Mouse (Mus musculus) small intestine, adult 2 months (tissue): ENCODE measurements at regions not wholly inside any gene's neighbourhood (a gene's known extent, or its start where the extent isn't known, plus 50 kb on each side); places are given as distances from the start of the nearest gene placed in this dataset.

Experiments
- H3K27ac ChIP-seq: fragments of 200-500 bp; 2 replicates; pipeline ENCODE4 v1.5.1; 2012; ENCODE audit warnings: low read depth, low read length, control low read depth, inconsistent platforms; ENCODE audit not compliant: insufficient read depth
- H3K27me3 ChIP-seq: fragments of 200-500 bp; 2 replicates; pipeline ENCODE4 v1.6.1; 2012; ENCODE audit warnings: mild to moderate bottlenecking, moderate library complexity, low read length, inconsistent platforms; ENCODE audit not compliant: control insufficient read depth, insufficient read depth
- H3K36me3 ChIP-seq: fragments of 200-500 bp; 2 replicates; pipeline ENCODE4 v1.6.1; 2012; ENCODE audit warnings: mild to moderate bottlenecking, low read length, control low read depth, inconsistent platforms; ENCODE audit not compliant: control insufficient read depth, insufficient read depth
- H3K4me1 ChIP-seq: fragments of 200-500 bp; 2 replicates; pipeline ENCODE4 v1.6.1; 2012; ENCODE audit warnings: low read length, inconsistent platforms, mixed read lengths; ENCODE audit not compliant: control insufficient read depth, insufficient read depth, insufficient read length
- H3K4me3 ChIP-seq: fragments of 200-500 bp; 2 replicates; pipeline ENCODE4 v1.5.1; 2012; ENCODE audit warnings: low read depth, mild to moderate bottlenecking, control low read depth, inconsistent platforms, low read length, moderate library complexity
- CTCF ChIP-seq: fragments of 200-500 bp; IDR thresholded peaks from 2 replicates; pipeline ENCODE4 v1.5.1; 2012; ENCODE audit warnings: low read depth, mild to moderate bottlenecking, control low read depth, inconsistent platforms, low read length, moderate library complexity, mixed read lengths; ENCODE audit not compliant: insufficient replicate concordance, insufficient read length; ENCODE audit errors: extremely low read depth
- POLR2A ChIP-seq: fragments of 200-500 bp; IDR thresholded peaks from 2 replicates; pipeline ENCODE4 v1.6.1; 2012; ENCODE audit warnings: low read depth, mild to moderate bottlenecking, control low read depth, inconsistent platforms, low read length, moderate library complexity
- WGBS: fragments of 180-500 bp; shearing (Covaris S2); methylation state at CpG from one replicate; pipeline ENCODE4 v1.1.7; 2018; 5-methylcytosine and 5-hydroxymethylcytosine counted together

DNA sequence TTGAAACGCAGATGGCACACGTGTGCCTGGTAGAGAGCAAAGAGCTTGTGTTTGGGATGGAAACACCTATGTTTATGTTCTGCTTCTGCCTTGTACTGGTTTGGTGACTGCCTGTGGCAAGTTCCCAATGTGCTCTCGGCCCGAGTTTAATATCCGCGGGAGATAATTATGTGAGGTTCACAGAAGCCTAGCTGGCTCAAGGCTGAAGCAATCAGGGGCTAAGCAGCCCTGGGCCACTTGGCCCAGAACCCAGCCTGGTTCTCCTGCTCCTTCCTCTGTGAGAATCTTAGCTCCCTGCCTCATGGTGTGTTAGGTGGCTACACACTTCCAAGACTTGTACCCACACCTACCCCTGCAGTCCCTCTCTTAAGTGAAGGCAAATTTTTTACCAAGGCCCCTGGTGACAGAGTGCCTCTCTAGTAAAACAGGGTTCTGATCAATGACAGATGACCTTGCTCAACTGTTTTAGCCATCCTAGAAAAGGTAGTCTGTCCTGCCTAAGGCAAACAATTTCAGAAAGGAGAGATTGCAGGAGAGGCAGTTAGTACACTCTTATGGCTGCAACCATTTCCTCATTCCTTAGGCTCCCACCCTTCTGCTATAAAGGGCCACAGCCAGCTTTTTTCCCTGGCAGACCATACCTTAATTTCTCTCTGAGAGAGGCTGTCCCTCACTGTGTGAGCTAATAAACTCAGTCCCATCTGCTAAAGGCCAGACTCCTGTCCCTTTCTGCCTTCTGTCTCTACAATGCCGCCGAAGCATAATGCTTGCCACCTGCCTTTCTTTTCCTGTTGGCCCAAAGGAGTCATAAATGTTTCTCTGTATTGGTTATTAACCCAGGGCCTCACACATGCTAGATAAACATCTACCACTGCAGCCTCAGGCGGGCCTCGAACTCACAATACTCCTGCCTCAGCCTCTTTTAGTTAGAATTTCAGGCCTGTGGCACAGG is 61.9 kb upstream of the Dapl1 start:
- Histone ChIP-seq H3K27me3 (no peaks in the 10 kb centered on the region), H3K4me1 (peaks cover 16% of the 10 kb centered on the region; the same call in 1 of the 2 replicates), H3K27ac (peak overlapping the region; percentile 63), H3K4me3 (no peak overlapping the region), H3K36me3 (no peaks in the 10 kb centered on the region)
- TF ChIP-seq CTCF (no peak), POLR2A (no peak)
- WGBS: 31% methylated on average over 10 of the region's 10 CpGs

DNA sequence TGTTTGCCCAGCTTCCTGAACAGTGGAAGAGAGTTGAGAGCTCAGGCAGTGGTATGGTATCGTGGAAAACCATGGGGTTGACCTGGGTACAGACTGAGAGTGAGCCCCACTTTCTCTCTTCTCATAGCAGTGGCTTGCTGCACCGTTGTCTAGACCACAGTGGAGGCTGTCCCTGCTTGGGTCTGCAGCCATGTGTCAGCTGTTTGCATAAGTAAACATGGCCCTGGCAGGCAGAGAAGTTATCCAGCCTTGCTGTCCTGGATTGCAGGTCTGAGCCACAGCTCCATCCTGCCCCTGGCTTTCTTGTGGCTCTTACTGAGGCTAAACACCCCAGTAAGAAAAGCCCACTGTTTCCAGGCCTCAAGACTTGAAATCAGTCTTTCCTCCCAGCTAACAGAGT is 60.2 kb upstream of the Dapl1 start:
- 73% methylated on average over 2 of the region's 2 CpGs for WGBS
- Histone ChIP-seq H3K4me1 (peaks cover 15% of the 10 kb centered on the region; the same call in 1 of the 2 replicates), H3K27me3 (no peaks in the 10 kb centered on the region), H3K27ac (no peak overlapping the region), H3K4me3 (no peak overlapping the region), H3K36me3 (no peaks in the 10 kb centered on the region)
- no peak for TF ChIP-seq POLR2A
- TF ChIP-seq CTCF: no peak

DNA sequence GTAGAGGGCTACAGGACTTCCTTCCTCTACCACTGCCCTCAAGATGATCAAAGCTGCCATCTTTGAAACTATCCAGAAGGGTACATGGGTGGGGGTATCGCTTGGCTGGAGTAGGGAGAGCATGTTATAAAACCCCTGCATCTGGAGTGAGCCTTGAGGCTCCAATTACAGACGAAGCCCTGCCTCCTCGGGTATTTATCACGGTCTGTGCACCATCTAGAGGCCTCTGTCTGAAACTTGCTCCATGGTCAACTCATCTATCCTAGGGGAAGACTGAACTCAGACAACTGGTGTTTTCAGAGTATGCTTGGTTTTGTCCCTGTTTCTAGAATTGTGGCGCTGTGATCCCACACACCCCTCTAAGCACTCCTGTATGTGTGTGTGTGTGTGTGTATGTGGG is 59.7 kb upstream of the Dapl1 start:
- H3K36me3 ChIP-seq: no peaks in the 10 kb centered on the region
- H3K27me3 ChIP-seq: no peaks in the 10 kb centered on the region
- TF ChIP-seq CTCF: peak; percentile 30; the same call in 1 of the 2 replicates
- no peak for TF ChIP-seq POLR2A
- 48% methylated on average over 5 of the region's 5 CpGs for WGBS
- H3K4me3 ChIP-seq: no peak overlapping the region
- no peak overlapping the region for H3K27ac ChIP-seq
- peaks cover 12% of the 10 kb centered on the region; the same call in 1 of the 2 replicates for H3K4me1 ChIP-seq

DNA sequence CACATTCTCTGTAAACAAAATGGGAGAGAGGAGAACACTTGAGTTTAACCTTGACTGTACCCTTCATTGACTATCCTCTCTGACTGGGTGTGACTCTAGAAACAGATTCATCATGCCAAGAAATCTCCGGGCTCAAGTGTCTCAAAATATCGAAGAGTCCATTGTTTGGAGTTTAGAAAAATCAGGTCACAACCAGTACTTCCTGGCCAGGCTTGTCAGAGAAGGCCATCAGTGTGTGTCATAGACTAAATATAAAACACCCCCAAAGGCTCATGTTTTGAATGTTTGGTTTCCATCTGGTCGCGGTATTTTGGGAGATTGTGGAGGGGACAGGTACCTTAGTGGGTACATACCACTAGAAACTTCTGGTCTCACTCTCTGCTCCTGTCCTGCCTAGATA is 58.6 kb upstream of the Dapl1 start:
- H3K36me3 ChIP-seq: no peaks in the 10 kb centered on the region
- no peak overlapping the region for H3K27ac ChIP-seq
- WGBS: 80% methylated on average over 4 of the region's 4 CpGs
- H3K27me3 ChIP-seq: no peaks in the 10 kb centered on the region
- H3K4me3 ChIP-seq: no peak overlapping the region
- H3K4me1 ChIP-seq: peaks cover 12% of the 10 kb centered on the region; the same call in 1 of the 2 replicates
- TF ChIP-seq CTCF: no peak
- no peak for TF ChIP-seq POLR2A

DNA sequence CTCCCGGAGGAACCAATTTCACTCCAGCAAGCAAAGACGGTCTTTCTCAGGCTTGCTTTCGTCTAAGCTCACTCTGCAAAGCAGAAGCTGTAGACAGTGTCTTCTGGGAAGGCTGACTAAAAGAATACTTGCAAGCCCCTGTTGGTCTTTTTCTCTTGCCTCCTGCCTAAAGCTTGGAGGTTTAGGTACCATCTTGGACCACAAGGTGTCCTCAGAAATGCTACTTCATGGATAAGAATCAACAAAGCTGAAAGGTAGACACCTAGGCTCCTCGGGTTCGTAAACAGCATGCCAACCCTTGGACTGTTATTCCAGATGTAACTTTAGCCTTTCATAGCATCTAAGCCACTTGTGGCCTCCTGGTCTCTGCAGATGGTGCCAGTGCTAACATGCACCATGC is 53.0 kb upstream of the Dapl1 start:
- Histone ChIP-seq H3K4me3 (no peak overlapping the region), H3K27ac (peak overlapping the region; percentile 52)

DNA sequence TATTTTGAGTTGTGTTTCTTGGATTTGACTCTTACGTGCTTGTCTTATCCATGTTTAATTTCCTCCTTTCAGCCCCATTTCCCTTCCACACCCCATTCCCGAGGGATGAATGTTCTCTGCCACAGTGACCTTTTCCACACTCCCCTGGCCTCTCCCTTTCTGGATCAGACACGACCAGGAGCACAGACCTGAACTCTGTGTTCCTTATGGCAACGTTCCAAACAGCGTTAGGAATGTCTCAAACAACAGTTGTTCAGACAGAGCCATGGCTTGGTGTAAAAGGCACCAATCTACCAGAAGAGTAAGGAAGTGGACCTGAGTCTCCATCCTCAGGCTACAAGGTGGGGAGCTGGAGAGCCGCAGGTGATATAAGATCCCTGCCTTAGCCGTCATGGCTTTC is 52.6 kb upstream of the Dapl1 start:
- H3K27ac ChIP-seq: peak overlapping the region; percentile 52
- no peaks in the 10 kb centered on the region for H3K27me3 ChIP-seq
- TF ChIP-seq CTCF (no peak), POLR2A (no peak)
- no peaks in the 10 kb centered on the region for H3K36me3 ChIP-seq
- 28% methylated on average over 7 of the region's 7 CpGs for WGBS
- peaks cover 19% of the 10 kb centered on the region; the same call in 1 of the 2 replicates for H3K4me1 ChIP-seq
- no peak overlapping the region for H3K4me3 ChIP-seq

More for the DNA sequence above, 53.0 kb upstream of the Dapl1 start:
- TF ChIP-seq CTCF (no peak), POLR2A (no peak)
- Histone ChIP-seq H3K36me3 (no peaks in the 10 kb centered on the region), H3K27me3 (no peaks in the 10 kb centered on the region), H3K4me1 (peaks cover 19% of the 10 kb centered on the region; the same call in 1 of the 2 replicates)
- WGBS: 72% methylated on average over 5 of the region's 5 CpGs
